Mouse (Mus musculus): ENCODE results near the gene Rasal2. TPM values are rescaled to one million over a fixed set of nuclear protein-coding genes. Genes with fewer than 3 reads are reported as not detected.
A peak's percentile ranks its signal among the peaks of the same experiment; 100 is the strongest.

The Rasal2 gene
- polyA plus RNA-seq, 1 experiment from 2014 or later, result 8.8 TPM

GRCm38 (mm10) chr1:157128219-157128618 lies 284.2 kb downstream of the Rasal2 start:
- Histone ChIP-seq H3K27me3 (ENCODE audit: control insufficient read depth, insufficient read depth, low read length) (no peaks in the 10 kb centered on the region), H3K36me3 (ENCODE audit: control insufficient read depth, insufficient read depth, low read length) (no peaks in the 10 kb centered on the region), H3K9me3 (replicated peaks; ENCODE audit: control insufficient read depth, low read length) (no peaks in the 10 kb centered on the region), H3K4me1 (ENCODE audit: control insufficient read depth, insufficient read depth, low read length) (peaks cover 4% of the 10 kb centered on the region; the same call in 1 of the 2 replicates), H3K4me3 (replicated peaks; ENCODE audit: low read length) (no peak overlapping the region), H3K4me2 (ENCODE audit: low read depth, low read length) (no peak overlapping the region), H3K27ac (ENCODE audit: low read length) (no peak overlapping the region), H3K9ac (ENCODE audit: low read length) (no peak overlapping the region)
- no peak for ATAC-seq (ENCODE audit: insufficient read depth, low FRiP score)
- 89% methylated on average over 2 of the region's 2 CpGs for WGBS

GRCm38 (mm10) chr1:157123836-157124235 lies 288.6 kb downstream of the Rasal2 start:
- Histone ChIP-seq H3K36me3 (ENCODE audit: control insufficient read depth, insufficient read depth, low read length) (no peaks in the 10 kb centered on the region), H3K27me3 (ENCODE audit: control insufficient read depth, insufficient read depth, low read length) (no peaks in the 10 kb centered on the region), H3K27ac (ENCODE audit: low read length) (no peak overlapping the region)

GRCm38 (mm10) chr1:157119168-157119567 lies 293.2 kb downstream of the Rasal2 start:
- 70% methylated on average over 6 of the region's 6 CpGs for WGBS
- ATAC-seq (ENCODE audit: insufficient read depth, low FRiP score), result no peak
- Histone ChIP-seq H3K9me3 (replicated peaks; ENCODE audit: control insufficient read depth, low read length) (no peaks in the 10 kb centered on the region), H3K9ac (ENCODE audit: low read length) (no peak overlapping the region), H3K4me2 (ENCODE audit: low read depth, low read length) (no peak overlapping the region), H3K27me3 (ENCODE audit: control insufficient read depth, insufficient read depth, low read length) (no peaks in the 10 kb centered on the region), H3K4me1 (ENCODE audit: control insufficient read depth, insufficient read depth, low read length) (peaks cover 4% of the 10 kb centered on the region; the same call in 1 of the 2 replicates), H3K36me3 (ENCODE audit: control insufficient read depth, insufficient read depth, low read length) (no peaks in the 10 kb centered on the region), H3K4me3 (replicated peaks; ENCODE audit: low read length) (no peak overlapping the region), H3K27ac (ENCODE audit: low read length) (no peak overlapping the region)

More at GRCm38 (mm10) chr1:157123836-157124235, 288.6 kb downstream of the Rasal2 start:
- Histone ChIP-seq H3K4me3 (replicated peaks; ENCODE audit: low read length) (no peak overlapping the region), H3K9me3 (replicated peaks; ENCODE audit: control insufficient read depth, low read length) (no peaks in the 10 kb centered on the region), H3K4me2 (ENCODE audit: low read depth, low read length) (no peak overlapping the region), H3K9ac (ENCODE audit: low read length) (no peak overlapping the region), H3K4me1 (ENCODE audit: control insufficient read depth, insufficient read depth, low read length) (peaks cover 4% of the 10 kb centered on the region; the same call in 1 of the 2 replicates)
- WGBS, result 38% methylated on average over 3 of the region's 3 CpGs
- no peak for ATAC-seq (ENCODE audit: insufficient read depth, low FRiP score)

GRCm38 (mm10) chr1:157117440-157117839 lies 295.0 kb downstream of the Rasal2 start:
- Histone ChIP-seq H3K9me3 (replicated peaks; ENCODE audit: control insufficient read depth, low read length) (no peaks in the 10 kb centered on the region), H3K9ac (ENCODE audit: low read length) (no peak overlapping the region), H3K36me3 (ENCODE audit: control insufficient read depth, insufficient read depth, low read length) (no peaks in the 10 kb centered on the region), H3K4me3 (replicated peaks; ENCODE audit: low read length) (no peak overlapping the region), H3K4me1 (ENCODE audit: control insufficient read depth, insufficient read depth, low read length) (no peaks in the 10 kb centered on the region), H3K27me3 (ENCODE audit: control insufficient read depth, insufficient read depth, low read length) (no peaks in the 10 kb centered on the region), H3K27ac (ENCODE audit: low read length) (no peak overlapping the region), H3K4me2 (ENCODE audit: low read depth, low read length) (no peak overlapping the region)
- WGBS, result 88% methylated on average over 3 of the region's 3 CpGs
- ATAC-seq (ENCODE audit: insufficient read depth, low FRiP score), result no peak

GRCm38 (mm10) chr1:157114492-157114891 lies 297.9 kb downstream of the Rasal2 start:
- 73% methylated on average over 2 of the region's 2 CpGs for WGBS
- no peaks in the 10 kb centered on the region for H3K9me3 ChIP-seq (replicated peaks; ENCODE audit: control insufficient read depth, low read length)
- no peak overlapping the region for H3K9ac ChIP-seq (ENCODE audit: low read length)
- no peaks in the 10 kb centered on the region for H3K36me3 ChIP-seq (ENCODE audit: control insufficient read depth, insufficient read depth, low read length)
- ATAC-seq (ENCODE audit: insufficient read depth, low FRiP score), result no peak
- no peak overlapping the region for H3K27ac ChIP-seq (ENCODE audit: low read length)
- H3K4me2 ChIP-seq (ENCODE audit: low read depth, low read length), result no peak overlapping the region
- H3K4me1 ChIP-seq (ENCODE audit: control insufficient read depth, insufficient read depth, low read length), result no peaks in the 10 kb centered on the region
- no peak overlapping the region for H3K4me3 ChIP-seq (replicated peaks; ENCODE audit: low read length)
- H3K27me3 ChIP-seq (ENCODE audit: control insufficient read depth, insufficient read depth, low read length), result no peaks in the 10 kb centered on the region

- Histone ChIP-seq H3K9ac (ENCODE audit: low read length) (no peak overlapping the region), H3K27me3 (ENCODE audit: control insufficient read depth, insufficient read depth, low read length) (no peaks in the 10 kb centered on the region), H3K4me2 (ENCODE audit: low read depth, low read length) (no peak overlapping the region), H3K4me3 (replicated peaks; ENCODE audit: low read length) (no peak overlapping the region), H3K9me3 (replicated peaks; ENCODE audit: control insufficient read depth, low read length) (no peaks in the 10 kb centered on the region), H3K4me1 (ENCODE audit: control insufficient read depth, insufficient read depth, low read length) (no peaks in the 10 kb centered on the region), H3K36me3 (ENCODE audit: control insufficient read depth, insufficient read depth, low read length) (no peaks in the 10 kb centered on the region), H3K27ac (ENCODE audit: low read length) (no peak overlapping the region)
- 62% methylated on average over 6 of the region's 6 CpGs for WGBS
- no peak for ATAC-seq (ENCODE audit: insufficient read depth, low FRiP score)
Observed at GRCm38 (mm10) chr1:157110287-157110835, 302.0 kb downstream of the Rasal2 start.

- no peak for ATAC-seq (ENCODE audit: insufficient read depth, low FRiP score)
- Histone ChIP-seq H3K4me2 (ENCODE audit: low read depth, low read length) (no peak within 1 kb of the TSS), H3K4me1 (ENCODE audit: control insufficient read depth, insufficient read depth, low read length) (no peaks in the 10 kb centered on the region), H3K9ac (ENCODE audit: low read length) (no peak within 1 kb of the TSS), H3K9me3 (replicated peaks; ENCODE audit: control insufficient read depth, low read length) (no peaks in the 10 kb centered on the region), H3K4me3 (replicated peaks; ENCODE audit: low read length) (no peak within 1 kb of the TSS), H3K27ac (ENCODE audit: low read length) (no peak within 1 kb of the TSS), H3K27me3 (ENCODE audit: control insufficient read depth, insufficient read depth, low read length) (no peaks in the 10 kb centered on the region), H3K36me3 (ENCODE audit: control insufficient read depth, insufficient read depth, low read length) (no peaks in the 10 kb centered on the region)
- WGBS, result 82% methylated on average over 4 of the region's 4 CpGs
Observed at GRCm38 (mm10) chr1:157108580-157108979, 303.8 kb downstream of the Rasal2 start, which contains the start of gene Tex35. Gene Tex35, minus strand, starts transcription at chr1:157108680.

GRCm38 (mm10) chr1:157101122-157101865 lies 311.1 kb downstream of the Rasal2 start:
- Histone ChIP-seq H3K36me3 (ENCODE audit: control insufficient read depth, insufficient read depth, low read length) (no peaks in the 10 kb centered on the region), H3K9me3 (replicated peaks; ENCODE audit: control insufficient read depth, low read length) (no peaks in the 10 kb centered on the region), H3K4me1 (ENCODE audit: control insufficient read depth, insufficient read depth, low read length) (peaks cover 9% of the 10 kb centered on the region), H3K4me2 (ENCODE audit: low read depth, low read length) (peak overlapping the region; percentile 51), H3K27me3 (ENCODE audit: control insufficient read depth, insufficient read depth, low read length) (no peaks in the 10 kb centered on the region), H3K9ac (ENCODE audit: low read length) (peak overlapping the region; percentile 22), H3K4me3 (replicated peaks; ENCODE audit: low read length) (peak overlapping the region; percentile 35), H3K27ac (ENCODE audit: low read length) (no peak overlapping the region)
- 12% methylated on average over 19 of the region's 19 CpGs for WGBS
- peak; percentile 69; the same call in 1 of the 2 replicates for ATAC-seq (ENCODE audit: insufficient read depth, low FRiP score)

- H3K9me3 ChIP-seq (replicated peaks; ENCODE audit: control insufficient read depth, low read length), result no peaks in the 10 kb centered on the region
- H3K4me1 ChIP-seq (ENCODE audit: control insufficient read depth, insufficient read depth, low read length), result no peaks in the 10 kb centered on the region
- no peak overlapping the region for H3K27ac ChIP-seq (ENCODE audit: low read length)
- no peak overlapping the region for H3K9ac ChIP-seq (ENCODE audit: low read length)
- H3K36me3 ChIP-seq (ENCODE audit: control insufficient read depth, insufficient read depth, low read length), result no peaks in the 10 kb centered on the region
- H3K4me3 ChIP-seq (replicated peaks; ENCODE audit: low read length), result no peak overlapping the region
- ATAC-seq (ENCODE audit: insufficient read depth, low FRiP score), result no peak
- no peaks in the 10 kb centered on the region for H3K27me3 ChIP-seq (ENCODE audit: control insufficient read depth, insufficient read depth, low read length)
- WGBS, result 90% methylated on average over 4 of the region's 4 CpGs
- H3K4me2 ChIP-seq (ENCODE audit: low read depth, low read length), result no peak overlapping the region
Observed at GRCm38 (mm10) chr1:157095534-157095933, 316.9 kb downstream of the Rasal2 start.

All from stomach, embryonic 16.5 days (tissue).